Mouse (Mus musculus): ENCODE results near the gene Mllt6.

DNA sequence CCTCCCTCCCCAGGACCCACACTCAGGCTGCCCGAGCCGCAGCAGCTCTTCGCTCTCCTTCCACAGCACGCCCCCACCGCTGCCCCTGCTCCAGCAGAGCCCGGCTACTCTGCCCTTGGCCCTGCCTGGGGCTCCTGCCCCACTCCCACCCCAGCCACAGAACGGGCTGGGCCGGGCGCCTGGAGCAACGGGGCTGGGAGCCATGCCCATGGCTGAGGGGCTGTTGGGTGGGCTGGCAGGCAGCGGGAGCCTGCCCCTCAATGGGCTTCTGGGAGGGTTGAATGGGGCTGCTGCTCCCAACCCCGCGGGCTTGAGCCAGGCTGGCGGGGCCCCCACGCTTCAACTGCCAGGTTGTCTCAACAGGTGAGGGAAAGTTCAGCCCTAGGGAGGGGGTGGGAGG, 15.1 kb downstream of the Mllt6 start:
- no peak for TF ChIP-seq POLR2A (IDR thresholded peaks at IDR 0.05; ENCODE audit: extremely low read depth, insufficient read depth, low read length)
- TF ChIP-seq CTCF (IDR thresholded peaks at IDR 0.05; ENCODE audit: extremely low read depth, insufficient read depth, low read length): no peak

Data from cortical plate, adult 2 months (tissue).